Mouse (Mus musculus) cerebellum, adult 2 months (tissue): ENCODE results near the gene Scnn1g. TPM values are rescaled to one million over a fixed set of nuclear protein-coding genes. Genes with fewer than 3 reads are reported as not detected.

Experiments
- DNase-seq, 2 experiments: peaks; one replicate each; pipeline ENCODE4 v3.0.0; 2021
- H3K27ac ChIP-seq: fragments of 200-500 bp; 2 replicates; pipeline ENCODE4 v1.5.1; 2012; ENCODE audit warnings: low read length, control low read depth, inconsistent platforms; ENCODE audit not compliant: insufficient read depth
- H3K27me3 ChIP-seq: fragments of 200-500 bp; 2 replicates; pipeline ENCODE4 v1.6.1; 2012; ENCODE audit warnings: inconsistent platforms, mild to moderate bottlenecking, low read length, moderate library complexity; ENCODE audit not compliant: control insufficient read depth, insufficient read depth
- H3K4me1 ChIP-seq: fragments of 200-500 bp; 2 replicates; pipeline ENCODE4 v1.6.1; 2011; ENCODE audit warnings: low read length; ENCODE audit not compliant: control insufficient read depth, insufficient read depth
- H3K4me3 ChIP-seq: fragments of 200-500 bp; replicated peaks from 2 replicates; pipeline ENCODE3; 2011; ENCODE audit warnings: mild to moderate bottlenecking, low read depth, low read length, control low read depth; ENCODE audit not compliant: insufficient read depth
- CTCF ChIP-seq: fragments of 200-500 bp; IDR thresholded peaks from 2 replicates; pipeline ENCODE4 v1.5.1; 2011; ENCODE audit warnings: low read depth, mild to moderate bottlenecking, control low read depth, low read length, moderate library complexity, borderline replicate concordance; ENCODE audit not compliant: insufficient read depth
- POLR2A ChIP-seq: fragments of 200-500 bp; IDR thresholded peaks from 2 replicates; pipeline ENCODE4 v1.6.1; 2011; ENCODE audit warnings: low read length, control low read depth, borderline replicate concordance; ENCODE audit not compliant: insufficient read depth
- WGBS: fragments of 180-500 bp; shearing (Covaris S2); methylation state at CpG from one replicate; pipeline ENCODE4 v1.1.7; 2018; 5-methylcytosine and 5-hydroxymethylcytosine counted together
- polyA plus RNA-seq: library from polyadenylated mRNA; depleted of rRNA; stranded (reverse); fragments of >200 nt; gene quantifications from 2 replicates; pipeline ENCODE4 v1.2.3, GENCODE M21; 2012

The Scnn1g gene
- polyA plus RNA-seq, 1 experiment: 2.7 TPM

- TF ChIP-seq POLR2A (no peak), CTCF (no peak)
- DNase-seq: no peak
- Histone ChIP-seq H3K4me1 (no peaks in the 10 kb centered on the region), H3K4me3 (no peak overlapping the region), H3K27ac (no peak overlapping the region), H3K27me3 (no peaks in the 10 kb centered on the region)
Observed at GRCm38 (mm10) chr7:121779409-121779808, 45.1 kb downstream of the Scnn1g start.

DNA sequence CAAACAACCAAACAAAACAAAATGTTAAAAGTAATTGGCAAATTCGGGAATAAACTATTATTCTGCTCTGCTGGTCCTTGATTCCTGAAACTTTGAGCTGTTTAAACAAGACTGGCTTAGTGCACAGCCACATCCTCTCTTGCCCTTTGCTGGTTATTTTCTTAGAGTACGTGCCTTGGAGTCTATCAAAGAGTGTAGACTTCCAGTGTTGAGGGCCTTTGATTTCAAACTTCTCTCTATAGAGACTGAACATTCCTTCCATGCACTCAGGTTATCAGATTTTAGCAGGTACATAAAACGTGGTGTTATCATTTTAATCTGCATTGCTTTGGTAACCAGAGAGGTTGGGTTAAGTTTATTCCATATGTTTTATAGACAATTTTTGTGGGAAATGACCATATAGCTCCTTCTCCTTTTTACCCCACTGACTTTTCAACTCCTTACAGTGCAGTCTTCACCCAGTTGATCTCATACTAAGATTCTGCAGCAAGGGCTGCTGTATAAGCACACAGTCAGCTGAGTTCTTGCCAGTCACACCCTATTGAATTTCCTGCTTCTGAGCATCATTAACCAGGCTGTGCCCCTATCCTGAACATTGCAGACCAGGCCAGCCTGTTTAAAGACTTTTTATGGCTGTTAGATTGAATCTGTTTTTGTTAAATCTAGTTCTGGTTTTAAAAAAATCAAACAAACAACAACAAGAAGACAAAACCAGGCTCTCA, 48.1 kb downstream of the Scnn1g start:
- no peak for DNase-seq
- no peak overlapping the region for H3K4me3 ChIP-seq
- H3K27me3 ChIP-seq: no peaks in the 10 kb centered on the region
- no peaks in the 10 kb centered on the region for H3K4me1 ChIP-seq
- TF ChIP-seq POLR2A (no peak), CTCF (no peak)
- WGBS: 64% methylated on average over 3 of the region's 3 CpGs
- no peak overlapping the region for H3K27ac ChIP-seq

DNA sequence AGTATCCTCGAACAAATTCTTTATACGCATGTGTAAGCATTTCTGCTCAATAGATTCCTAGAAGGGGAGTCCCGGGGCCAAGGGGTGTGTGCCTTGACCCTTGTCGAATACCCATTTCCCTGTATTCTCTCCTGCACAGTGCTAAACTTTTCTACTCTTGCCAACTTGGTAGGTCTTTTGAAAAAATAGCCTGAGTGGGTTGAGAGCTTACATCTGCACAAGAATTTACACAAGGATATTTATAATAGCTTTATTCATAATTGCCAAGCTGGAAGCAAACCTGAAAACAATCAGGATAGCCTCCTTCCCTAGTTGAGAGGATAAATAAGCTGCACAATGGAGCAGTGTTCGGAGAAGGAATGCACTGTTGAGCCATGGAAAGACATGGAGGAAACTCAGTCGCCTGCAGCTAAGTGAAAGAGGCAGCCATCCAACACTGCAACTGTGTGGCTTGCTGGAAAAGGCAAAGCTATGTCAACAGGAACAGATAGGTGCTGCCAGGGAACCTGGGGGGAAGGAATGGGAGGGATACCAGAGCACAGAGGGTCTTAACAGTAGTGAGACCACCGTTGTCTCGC, 51.5 kb downstream of the Scnn1g start:
- no peak for DNase-seq
- 62% methylated on average over 8 of the region's 8 CpGs for WGBS
- TF ChIP-seq CTCF (no peak), POLR2A (no peak)

DNA sequence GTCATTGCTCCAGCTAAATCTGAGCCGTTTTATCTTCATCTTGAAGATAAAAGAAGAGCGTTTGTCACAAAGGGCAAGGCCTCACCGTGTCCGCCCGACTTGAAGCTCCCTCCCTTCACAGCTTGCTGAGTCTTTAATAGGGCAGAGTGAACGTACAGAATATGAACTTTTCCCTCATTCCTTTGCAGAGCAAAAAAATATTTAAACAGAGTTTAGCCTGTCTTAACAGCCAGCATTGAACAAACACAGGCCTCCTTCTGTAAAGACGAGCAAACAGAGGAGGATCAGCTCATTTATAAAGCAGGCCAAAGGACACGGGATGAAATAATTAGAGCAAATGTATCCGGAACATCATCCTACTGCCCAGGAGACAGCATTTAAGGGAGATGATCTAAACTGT, 63.5 kb downstream of the Scnn1g start:
- no peak for DNase-seq
- Histone ChIP-seq H3K27ac (no peak overlapping the region), H3K4me3 (no peak overlapping the region), H3K4me1 (no peaks in the 10 kb centered on the region), H3K27me3 (no peaks in the 10 kb centered on the region)
- no peak for TF ChIP-seq CTCF
- no peak for TF ChIP-seq POLR2A
- 83% methylated on average over 9 of the region's 9 CpGs for WGBS

More for the DNA sequence above, 51.5 kb downstream of the Scnn1g start:
- no peak overlapping the region for H3K27ac ChIP-seq
- no peaks in the 10 kb centered on the region for H3K4me1 ChIP-seq
- no peak overlapping the region for H3K4me3 ChIP-seq
- no peaks in the 10 kb centered on the region for H3K27me3 ChIP-seq

GRCm38 (mm10) chr7:121802471-121802870, 68.2 kb downstream of the Scnn1g start:
- DNase-seq: no peak
- no peak for TF ChIP-seq CTCF
- no peak for TF ChIP-seq POLR2A
- WGBS: 46% methylated on average over 2 of the region's 2 CpGs
- H3K27me3 ChIP-seq: no peaks in the 10 kb centered on the region
- H3K4me3 ChIP-seq: no peak overlapping the region
- H3K27ac ChIP-seq: no peak overlapping the region
- H3K4me1 ChIP-seq: no peaks in the 10 kb centered on the region

DNA sequence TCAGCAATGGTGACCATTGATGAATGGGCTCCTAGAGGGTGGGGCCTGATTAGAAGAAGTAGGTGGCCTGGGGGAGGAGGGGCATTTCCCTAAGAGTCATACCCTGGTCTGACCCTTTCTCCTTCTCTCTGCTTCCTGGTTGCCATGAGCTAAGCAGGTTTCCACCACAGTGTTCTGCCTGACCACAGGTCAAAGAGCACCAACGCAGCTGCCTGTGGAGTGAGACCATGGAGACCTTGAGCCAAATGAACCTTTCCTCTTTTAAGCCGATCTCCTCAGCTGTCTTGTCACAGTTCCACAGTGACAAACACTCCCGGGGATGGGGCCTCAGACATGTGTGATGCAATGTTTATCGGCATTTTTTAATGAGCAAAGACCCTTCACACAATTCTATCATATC, 68.7 kb downstream of the Scnn1g start:
- 86% methylated on average over 4 of the region's 4 CpGs for WGBS

GRCm38 (mm10) chr7:121805811-121806496, 71.7 kb downstream of the Scnn1g start:
- no peak for DNase-seq
- Histone ChIP-seq H3K27me3 (no peaks in the 10 kb centered on the region), H3K27ac (no peak overlapping the region), H3K4me3 (no peak overlapping the region), H3K4me1 (no peaks in the 10 kb centered on the region)
- 72% methylated on average over 3 of the region's 3 CpGs for WGBS
- TF ChIP-seq CTCF (no peak), POLR2A (no peak)

More for the DNA sequence above, 68.7 kb downstream of the Scnn1g start:
- Histone ChIP-seq H3K4me1 (no peaks in the 10 kb centered on the region), H3K4me3 (no peak overlapping the region), H3K27me3 (no peaks in the 10 kb centered on the region), H3K27ac (no peak overlapping the region)
- no peak for TF ChIP-seq CTCF
- TF ChIP-seq POLR2A: no peak
- no peak for DNase-seq
